Mouse (Mus musculus): Measurements from ENCODE around the gene Polr3h.
A peak's percentile ranks its signal among the peaks of the same experiment; 100 is the strongest.

Polr3h gene

GRCm38 (mm10) chr15:81949476-81950131 lies 23.6 kb upstream of the Polr3h start:
- DNase-seq (ENCODE audit: low spot score in 2 of 2): no peak

DNA sequence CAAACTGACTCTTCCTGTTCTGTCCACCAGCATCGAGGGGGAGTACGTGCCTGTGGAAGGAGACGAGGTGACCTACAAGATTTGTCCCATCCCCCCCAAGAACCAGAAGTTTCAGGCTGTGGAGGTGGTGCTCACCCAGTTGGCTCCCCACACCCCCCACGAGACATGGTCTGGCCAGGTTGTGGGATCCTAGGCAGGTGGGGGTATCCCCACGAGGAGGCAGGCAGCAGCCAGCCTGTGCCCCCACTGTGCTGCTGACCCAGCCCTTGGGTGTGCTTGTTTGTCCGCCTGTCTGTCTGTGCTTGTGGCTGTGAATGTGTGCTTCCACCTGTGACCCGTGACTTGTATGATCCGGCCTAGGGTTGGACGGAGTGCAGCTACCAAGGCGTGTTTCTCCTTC lies 23.0 kb upstream of the Polr3h start:
- DNase-seq (ENCODE audit: low spot score in 2 of 2): no peak

GRCm38 (mm10) chr15:81943176-81943749 lies 17.2 kb upstream of the Polr3h start:
- DNase-seq (ENCODE audit: low spot score in 2 of 2): no peak

DNA sequence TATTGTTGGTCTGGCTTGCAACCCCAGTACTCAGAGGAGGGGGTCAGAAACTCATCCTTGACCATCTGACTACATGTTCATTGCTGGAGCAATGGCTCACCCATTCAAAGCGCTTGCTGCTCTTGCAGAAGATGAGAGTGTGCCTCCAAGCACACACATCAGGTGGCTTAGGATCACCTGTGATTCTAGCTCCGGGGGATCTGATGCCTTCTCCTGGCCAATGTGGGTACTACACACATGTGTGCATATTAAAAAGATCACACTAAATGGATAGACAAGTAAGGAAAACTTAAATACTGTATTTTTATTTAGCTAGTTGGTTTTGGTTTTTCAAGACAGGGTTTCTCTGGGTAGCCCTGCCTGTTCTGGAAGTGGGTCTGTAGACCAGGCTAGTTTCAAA lies 15.0 kb upstream of the Polr3h start:
- no peak for DNase-seq (ENCODE audit: low spot score in 2 of 2)

GRCm38 (mm10) chr15:81940219-81940618 lies 14.2 kb upstream of the Polr3h start:
- no peak for DNase-seq (ENCODE audit: low spot score in 2 of 2)

DNA sequence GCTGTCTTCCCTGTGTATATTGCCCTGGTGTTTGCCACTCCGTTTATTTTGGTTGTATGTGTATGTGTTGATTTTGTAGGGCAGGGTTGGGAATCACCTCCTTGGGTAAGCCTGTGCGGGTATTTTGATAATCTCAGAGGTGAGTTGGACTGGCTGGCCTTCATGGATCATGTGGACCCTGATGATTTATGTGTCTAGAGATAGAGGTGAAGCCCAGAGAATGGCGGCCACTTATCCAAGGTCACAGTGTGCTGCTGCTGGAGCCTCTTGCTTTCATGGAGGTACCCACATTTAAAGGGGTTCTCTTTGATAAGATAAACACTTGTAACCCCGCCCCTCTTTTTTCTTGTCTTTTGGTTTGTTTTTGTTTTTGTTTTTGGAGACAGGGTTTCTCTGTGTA lies 13.7 kb upstream of the Polr3h start:
- no peak for DNase-seq (ENCODE audit: low spot score in 2 of 2)

- DNase-seq (ENCODE audit: low spot score in 2 of 2): no peak
Observed at GRCm38 (mm10) chr15:81939157-81939715, 13.2 kb upstream of the Polr3h start.

- peak; percentile 59 to 71 for DNase-seq (ENCODE audit: low spot score in 2 of 2)
Observed at GRCm38 (mm10) chr15:81938246-81938645, 12.2 kb upstream of the Polr3h start.

DNA sequence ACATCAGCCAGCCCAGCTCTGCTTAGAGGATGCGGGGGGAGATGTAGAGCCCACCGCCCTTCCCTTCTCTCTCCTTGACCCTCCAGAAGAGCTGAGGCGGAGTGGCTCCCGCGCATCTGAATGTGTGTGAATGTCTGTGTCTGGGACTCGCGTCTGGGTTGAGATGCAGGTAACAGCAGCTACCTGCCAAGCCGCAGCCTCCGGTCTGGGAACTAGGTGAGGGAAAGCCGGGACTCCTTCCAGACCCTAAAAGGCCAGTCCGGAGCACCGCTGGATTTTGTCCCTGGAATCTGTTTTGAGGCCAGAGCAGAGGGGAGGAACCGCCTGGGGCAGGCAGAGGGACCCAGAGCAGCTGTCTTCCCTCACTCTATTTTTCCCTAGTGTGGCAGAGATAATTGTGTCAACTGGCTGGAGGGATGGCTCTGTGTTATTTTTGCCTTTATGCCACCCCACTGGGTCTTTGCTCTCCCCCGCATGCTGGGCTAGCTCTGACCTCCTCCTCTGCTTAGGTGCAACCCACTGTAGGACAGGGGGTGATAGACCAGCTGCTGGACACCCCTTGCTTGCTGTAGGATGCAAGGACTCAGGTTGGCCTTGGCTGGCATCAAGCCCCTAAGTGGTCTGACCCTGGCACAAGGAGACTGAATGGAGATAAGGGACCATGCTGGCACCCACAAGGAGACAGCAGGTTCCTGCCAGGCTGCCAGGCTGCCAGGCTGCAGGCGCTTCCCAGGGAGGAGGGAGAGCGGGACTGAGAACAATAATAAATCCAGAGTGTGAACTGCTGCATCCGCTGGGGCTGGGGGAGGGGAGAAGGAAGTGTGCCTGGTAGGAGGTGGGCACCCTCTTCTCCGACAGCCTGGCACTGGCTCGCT lies 11.3 kb upstream of the Polr3h start:
- peak; percentile 80 to 82 for DNase-seq (ENCODE audit: low spot score in 2 of 2)

DNA sequence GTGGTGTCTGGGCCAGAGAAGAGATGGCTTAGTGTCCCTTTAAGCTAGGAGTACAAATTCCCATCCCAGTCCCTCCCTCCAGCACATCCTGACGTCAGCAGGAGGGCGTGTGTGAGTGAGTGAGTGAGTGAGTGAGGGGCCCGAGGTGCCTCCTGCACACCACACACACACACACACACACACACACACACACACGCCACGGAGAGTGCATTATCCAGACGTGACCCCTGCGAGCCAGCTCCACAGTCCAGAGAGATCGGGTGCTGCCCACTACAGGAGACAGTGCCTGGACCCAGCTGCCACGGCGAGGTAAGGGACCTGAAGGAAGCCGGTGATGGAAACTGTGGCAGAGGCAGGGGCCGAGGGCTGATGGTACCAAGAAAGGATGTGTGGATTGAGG lies 10.6 kb upstream of the Polr3h start, which contains the start of gene Csdc2:
Gene Csdc2, plus strand, starts transcription at position 81 of the 400 bp plus-strand sequence.
- peak; percentile 66 to 77 for DNase-seq (ENCODE audit: low spot score in 2 of 2)

DNA sequence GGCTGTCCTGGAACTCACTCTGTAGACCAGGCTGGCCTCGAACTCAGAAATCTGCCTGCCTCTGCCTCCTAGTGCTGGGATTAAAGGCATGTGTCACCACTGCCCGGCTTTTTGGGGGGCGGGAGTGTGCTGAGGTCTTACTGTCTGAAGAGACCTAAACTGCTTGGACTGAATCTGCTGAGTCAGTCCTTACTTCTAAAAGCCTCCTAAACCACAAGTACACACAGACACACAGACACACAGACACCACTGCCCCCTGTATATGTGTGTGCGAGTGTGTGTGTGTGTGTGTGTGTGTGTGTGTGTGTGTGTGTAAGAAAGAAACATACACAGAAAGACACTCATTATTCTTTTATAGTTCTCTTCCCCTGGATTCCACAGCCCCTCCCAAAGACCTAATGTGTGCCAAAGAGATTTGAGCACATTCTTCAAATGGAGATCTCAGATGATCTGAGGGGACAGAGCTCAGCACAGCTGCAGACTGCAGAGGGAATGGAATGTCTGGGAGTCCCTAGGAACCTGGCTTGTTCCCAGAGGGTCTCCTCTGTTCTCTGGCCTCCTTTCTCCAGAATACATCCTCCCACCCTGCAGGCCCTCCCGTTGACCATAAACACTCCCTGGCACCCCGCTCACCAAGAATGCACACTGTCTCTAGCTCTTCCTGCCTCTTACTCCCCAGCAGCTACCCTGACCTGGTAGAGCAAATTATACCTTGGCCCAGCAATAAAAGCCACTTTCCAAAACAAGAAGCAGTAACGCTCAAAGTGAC lies 10.0 kb upstream of the Polr3h start:
- DNase-seq (ENCODE audit: low spot score in 2 of 2): no peak

- DNase-seq (ENCODE audit: low spot score in 2 of 2): no peak
Observed at GRCm38 (mm10) chr15:81933986-81934385, 7.9 kb upstream of the Polr3h start.

- peak; percentile 83 to 90 for DNase-seq (ENCODE audit: low spot score in 2 of 2)
Observed at GRCm38 (mm10) chr15:81932951-81933470, 7.0 kb upstream of the Polr3h start.

DNA sequence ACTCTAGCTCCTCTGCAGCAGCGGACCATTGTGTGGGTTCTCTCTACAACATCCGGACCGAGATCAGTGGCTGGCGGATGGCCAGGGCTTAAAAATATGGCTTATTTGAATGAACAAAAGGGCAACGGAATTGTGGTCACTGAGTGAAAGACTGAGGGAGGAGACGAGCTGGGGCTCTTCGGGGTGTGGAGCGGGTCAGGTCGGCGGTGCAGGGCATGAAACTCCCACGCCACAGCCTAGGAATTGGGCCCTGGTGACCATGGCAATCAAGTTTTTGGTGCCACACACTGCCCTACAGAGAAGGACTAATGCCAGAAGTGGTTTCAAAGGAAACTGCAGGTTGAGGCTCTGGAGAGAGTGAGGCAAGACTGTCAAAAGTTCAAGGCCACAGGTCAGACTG lies 2.2 kb upstream of the Polr3h start:
- no peak for DNase-seq (ENCODE audit: low spot score in 2 of 2)

DNA sequence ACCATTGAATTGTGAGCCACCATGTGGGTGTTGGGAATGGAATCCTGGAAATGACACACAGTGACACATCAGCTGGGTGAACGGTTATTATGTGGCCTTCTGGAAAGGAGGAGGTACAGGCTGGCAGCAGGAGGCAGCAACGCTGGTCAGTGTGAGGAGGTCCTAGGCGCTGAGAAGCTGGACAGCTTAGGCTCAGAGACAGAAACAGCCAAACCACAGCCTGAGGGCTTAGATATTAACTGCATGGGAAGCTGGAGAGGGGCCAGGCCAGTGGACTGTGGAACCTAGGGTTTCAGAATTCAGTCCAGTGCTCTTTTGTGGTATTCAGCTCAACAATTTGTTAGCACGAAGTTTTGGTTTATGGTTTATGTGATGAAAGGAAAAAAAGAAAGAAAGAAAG lies 1.7 kb upstream of the Polr3h start:
- no peak for DNase-seq (ENCODE audit: low spot score in 2 of 2)

DNA sequence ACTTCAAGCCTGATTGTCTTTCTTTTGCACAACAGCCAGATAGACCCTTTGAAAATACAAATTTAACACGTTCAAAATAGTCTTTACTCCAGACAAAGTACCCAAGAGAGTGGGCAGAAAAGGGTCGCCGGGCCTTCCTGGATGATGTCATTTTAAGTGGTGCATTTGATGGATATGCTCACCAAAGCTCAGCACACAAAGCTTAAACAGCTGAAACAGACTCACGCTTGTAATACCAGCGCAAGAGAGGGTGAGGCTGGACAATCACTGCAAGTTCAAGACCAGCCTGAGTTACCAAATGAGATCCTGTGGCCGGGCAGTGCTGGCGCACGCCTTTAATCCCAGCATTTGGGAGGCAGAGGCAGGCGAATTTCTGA lies 394 bp upstream of the Polr3h start:
- no peak for DNase-seq (ENCODE audit: low spot score in 2 of 2)

DNA sequence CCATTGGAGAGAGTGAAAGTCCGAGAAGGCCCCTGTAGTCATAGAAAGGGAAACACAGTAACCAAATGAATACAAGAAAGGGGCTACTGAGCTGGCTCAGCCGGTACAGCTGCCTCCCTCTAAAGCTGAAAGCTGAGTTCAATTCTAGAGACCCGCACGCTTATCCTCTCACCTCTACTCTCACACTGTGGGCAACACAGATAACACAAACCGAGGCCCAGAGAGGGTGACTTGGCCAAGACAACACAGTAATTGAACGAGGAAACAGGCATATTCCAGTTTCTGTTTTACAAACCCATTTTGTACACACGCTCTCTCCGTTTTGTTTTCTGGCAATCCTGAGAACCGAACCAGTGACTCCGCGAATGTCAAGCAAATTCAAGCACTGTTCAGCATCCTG lies 1.1 kb downstream of the Polr3h start:
- no peak for DNase-seq (ENCODE audit: low spot score in 2 of 2)

- DNase-seq (ENCODE audit: low spot score in 2 of 2): no peak
Observed at GRCm38 (mm10) chr15:81921255-81921654, 4.8 kb downstream of the Polr3h start.

- DNase-seq (ENCODE audit: low spot score in 2 of 2): peak in 1 of 2 experiments; percentile 45
Observed at GRCm38 (mm10) chr15:81920546-81921217, 5.4 kb downstream of the Polr3h start.

GRCm38 (mm10) chr15:81919062-81919461 lies 7.0 kb downstream of the Polr3h start:
- DNase-seq (ENCODE audit: low spot score in 2 of 2): no peak

Measured in right cerebral cortex, adult 2 months (tissue).